Mouse (Mus musculus) CH12.LX (cell line): ENCODE data around the gene Serpina3k. TPM values are rescaled to one million over a fixed set of nuclear protein-coding genes. Genes with fewer than 3 reads are reported as not detected.
"Not testable (repeated sequence)": the region's sequence is repeated elsewhere in the genome, so short reads cannot be mapped to it uniquely, and the experiment has no call there.

Source experiments
- DNase-seq: peaks from one replicate; pipeline ENCODE4 v3.0.0-alpha.2; 2013; ENCODE audit errors: extremely low read depth
- H3K27ac ChIP-seq: 2 replicates; pipeline ENCODE4 v1.5.1; 2012; ENCODE audit warnings: low read depth, mild to moderate bottlenecking, control low read depth, moderate library complexity; ENCODE audit not compliant: insufficient read depth
- H3K27me3 ChIP-seq: replicated peaks from 2 replicates; pipeline ENCODE3; 2012; ENCODE audit warnings: inconsistent platforms
- H3K36me3 ChIP-seq, 2 experiments: replicated peaks in 1 of 2; 2 replicates each; pipeline versions ENCODE3 to v1.6.1; 2012; ENCODE audit warnings: inconsistent platforms in 1 of 2, low read length in 1 of 2, mild to moderate bottlenecking in 1 of 2, mixed read lengths in 1 of 2, moderate library complexity in 1 of 2; ENCODE audit not compliant: control insufficient read depth in 1 of 2, insufficient read depth in 1 of 2
- H3K4me1 ChIP-seq, 2 experiments: 2 replicates each; pipeline ENCODE4 v1.6.1; 2012; ENCODE audit warnings: inconsistent platforms in 1 of 2, moderate library complexity in 1 of 2; ENCODE audit not compliant: insufficient read depth in 2 of 2, control insufficient read depth in 1 of 2
- H3K4me2 ChIP-seq: 2 replicates; pipeline ENCODE4 v1.6.1; 2012; ENCODE audit warnings: low read depth, mild to moderate bottlenecking, control low read depth; ENCODE audit not compliant: poor library complexity, insufficient read depth, severe bottlenecking
- H3K4me3 ChIP-seq, 3 experiments: fragments of 150-350 bp in 1 of 3; sonication (generic) in 1 of 3; replicated peaks in 1 of 3; 2 replicates each; pipeline versions ENCODE3 to v1.5.1; 2011 to 2012; ENCODE audit warnings: low read depth in 2 of 3, low read length in 2 of 3, mild to moderate bottlenecking in 2 of 3, moderate library complexity in 2 of 3, control low read depth in 1 of 3, improper control_type of control experiment in 1 of 3, inconsistent platforms in 1 of 3, mixed read lengths in 1 of 3; ENCODE audit not compliant: poor library complexity in 1 of 3
- H3K79me2 ChIP-seq: replicated peaks from 2 replicates; pipeline ENCODE4 v1.6.1; 2012; ENCODE audit warnings: mild to moderate bottlenecking, moderate library complexity; ENCODE audit not compliant: control insufficient read depth, poor library complexity, insufficient read depth, severe bottlenecking; ENCODE audit errors: extremely low read depth
- H3K9ac ChIP-seq: 2 replicates; pipeline ENCODE4 v1.6.1; 2012; ENCODE audit warnings: low read depth, mild to moderate bottlenecking, control low read depth, moderate library complexity; ENCODE audit not compliant: insufficient read depth
- H3K9me3 ChIP-seq: replicated peaks from 2 replicates; pipeline ENCODE3; 2012; ENCODE audit warnings: low read length, inconsistent platforms, mixed read lengths
- BHLHE40 ChIP-seq: IDR thresholded peaks from 2 replicates; pipeline ENCODE4 v1.6.1; 2011; ENCODE audit warnings: mild to moderate bottlenecking, low read depth, low read length, improper control_type of control experiment
- ELF1 ChIP-seq: IDR thresholded peaks from 2 replicates; pipeline ENCODE4 v1.6.1; 2014; ENCODE audit warnings: low read depth, mild to moderate bottlenecking, inconsistent platforms, low read length, improper control_type of control experiment
- EP300 ChIP-seq: IDR thresholded peaks from 2 replicates; pipeline ENCODE4 v1.6.1; 2011; ENCODE audit warnings: low read length, improper control_type of control experiment
- GABPA ChIP-seq: IDR thresholded peaks from 2 replicates; pipeline ENCODE4 v1.6.1; 2012; ENCODE audit warnings: low read depth, low read length, improper control_type of control experiment, inconsistent platforms; ENCODE audit not compliant: insufficient replicate concordance
- MAFK ChIP-seq: IDR thresholded peaks from 2 replicates; pipeline ENCODE4 v1.6.1; 2011; ENCODE audit warnings: low read length, improper control_type of control experiment; ENCODE audit not compliant: insufficient replicate concordance
- MAX ChIP-seq: IDR thresholded peaks from 2 replicates; pipeline ENCODE4 v1.6.1; 2011; ENCODE audit warnings: low read length, improper control_type of control experiment
- MAZ ChIP-seq: IDR thresholded peaks from 2 replicates; pipeline ENCODE4 v1.6.1; 2012; ENCODE audit warnings: low read depth, mild to moderate bottlenecking, inconsistent platforms, low read length, improper control_type of control experiment, moderate library complexity
- MEF2A ChIP-seq: IDR thresholded peaks from 2 replicates; pipeline ENCODE4 v1.6.1; 2014; ENCODE audit warnings: low read depth, mild to moderate bottlenecking, inconsistent platforms, low read length, improper control_type of control experiment, borderline replicate concordance
- MYC ChIP-seq: IDR thresholded peaks from 2 replicates; pipeline ENCODE4 v1.6.1; 2011; ENCODE audit warnings: low read depth, mild to moderate bottlenecking, improper control_type of control experiment, low read length
- NELFE ChIP-seq: IDR thresholded peaks from 2 replicates; pipeline ENCODE4 v1.6.1; 2011; ENCODE audit warnings: low read depth, low read length, improper control_type of control experiment
- POLR2A ChIP-seq: IDR thresholded peaks from 2 replicates; pipeline ENCODE4 v1.6.1; 2011; ENCODE audit warnings: low read depth, mild to moderate bottlenecking, improper control_type of control experiment, low read length
- RCOR1 ChIP-seq: conservative IDR thresholded peaks from 2 replicates; pipeline ENCODE4 v1.6.1; 2012; ENCODE audit warnings: low read depth, mild to moderate bottlenecking, inconsistent platforms, low read length, improper control_type of control experiment
- TCF12 ChIP-seq: IDR thresholded peaks from 2 replicates; pipeline ENCODE4 v1.6.1; 2014; ENCODE audit warnings: low read depth, mild to moderate bottlenecking, inconsistent platforms, low read length, improper control_type of control experiment
- UBTF ChIP-seq: IDR thresholded peaks from 2 replicates; pipeline ENCODE4 v1.6.1; 2012; ENCODE audit warnings: low read depth, mild to moderate bottlenecking, inconsistent platforms, low read length, improper control_type of control experiment, moderate library complexity
- USF2 ChIP-seq: conservative IDR thresholded peaks from 2 replicates; pipeline ENCODE4 v1.6.1; 2011; ENCODE audit warnings: low read depth, low read length, improper control_type of control experiment
- ZNF384 ChIP-seq: IDR thresholded peaks from 2 replicates; pipeline ENCODE4 v1.6.1; 2012; ENCODE audit warnings: low read depth, low read length, improper control_type of control experiment, inconsistent platforms
- dilution Hi-C: fragments of 300-500 bp; cut with MboI; formaldehyde crosslinking; loops from 2 replicates; pipeline ENCODE4 v1.14.3; 2020; ENCODE audit warnings: low sequenced_read_pairs; ENCODE audit not compliant: extremely low pct_unique_long_range_greater_than_20kb, extremely low pct_ligation_motif_present
- in situ Hi-C: fragments of 300-500 bp; cut with MboI; formaldehyde crosslinking; loops from 3 replicates; pipeline ENCODE4 v1.14.3; 2019; ENCODE audit warnings: low sequenced_read_pairs, low pct_ligation_motif_present, low pct_unique_long_range_greater_than_20kb, mixed read lengths
- polyA plus RNA-seq: library from polyadenylated mRNA; unstranded; fragments of >175 nt; gene quantifications from 2 replicates; pipeline ENCODE4 v1.2.1, GENCODE M21; 2012; ENCODE audit warnings: low read depth; ENCODE audit not compliant: insufficient read length
- total RNA-seq, 2 experiments: library from RNA; depleted of rRNA; stranded (reverse); fragments of 300-350 nt in 1 of 2; fragments of >200 nt in 1 of 2; gene quantifications; 2 replicates each; pipeline ENCODE4 v1.2.3; 2012 to 2014

The Serpina3k gene
- total and polyA plus RNA-seq, 3 experiments = not detected

DNA sequence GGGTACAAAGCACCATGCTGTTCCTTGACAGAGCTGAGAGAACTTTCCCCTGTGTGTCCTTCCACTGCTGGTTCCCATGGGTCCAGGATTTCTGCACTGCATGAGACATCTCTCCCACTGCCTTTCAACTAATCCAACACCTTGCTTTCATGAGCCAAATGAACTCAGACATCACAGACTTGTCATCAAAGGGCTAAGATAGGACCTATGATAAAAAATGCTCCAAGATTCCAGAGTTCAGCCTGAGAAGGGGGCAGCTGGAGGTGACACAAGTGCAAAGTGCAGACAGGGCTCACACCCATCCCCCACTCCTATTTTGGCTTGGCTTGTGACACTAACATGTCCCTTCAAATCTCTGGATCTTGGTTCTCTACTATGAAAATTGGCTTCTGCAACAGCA is 50.2 kb downstream of the Serpina3k start:
- dilution Hi-C loops = no loop called here
- Histone ChIP-seq H3K4me1 (no peaks in the 10 kb centered on the region), H3K9ac (no peak overlapping the region), H3K27ac (no peak overlapping the region), H3K79me2 (no peaks in the 10 kb centered on the region), H3K36me3 (no peaks in the 10 kb centered on the region), H3K27me3 (peaks cover 40% of the 10 kb centered on the region), H3K4me2 (no peak overlapping the region), H3K4me3 (no peak overlapping the region), H3K9me3 (no peaks in the 10 kb centered on the region)
- in situ Hi-C loops = no loop called here
- DNase-seq = no peak
- no peak for TF ChIP-seq TCF12
- TF ChIP-seq GABPA = no peak
- TF ChIP-seq USF2 = no peak
- TF ChIP-seq MAFK = no peak
- TF ChIP-seq EP300 = no peak
- no peak for TF ChIP-seq MAZ
- TF ChIP-seq MAX = no peak
- no peak for TF ChIP-seq BHLHE40
- no peak for TF ChIP-seq ZNF384
- no peak for TF ChIP-seq MYC
- TF ChIP-seq MEF2A = no peak
- TF ChIP-seq UBTF = no peak
- TF ChIP-seq ELF1 = no peak
- TF ChIP-seq RCOR1 = no peak
- no peak for TF ChIP-seq NELFE
- TF ChIP-seq POLR2A = no peak
- TF ChIP-seq, all 38 proteins: peak for 0

DNA sequence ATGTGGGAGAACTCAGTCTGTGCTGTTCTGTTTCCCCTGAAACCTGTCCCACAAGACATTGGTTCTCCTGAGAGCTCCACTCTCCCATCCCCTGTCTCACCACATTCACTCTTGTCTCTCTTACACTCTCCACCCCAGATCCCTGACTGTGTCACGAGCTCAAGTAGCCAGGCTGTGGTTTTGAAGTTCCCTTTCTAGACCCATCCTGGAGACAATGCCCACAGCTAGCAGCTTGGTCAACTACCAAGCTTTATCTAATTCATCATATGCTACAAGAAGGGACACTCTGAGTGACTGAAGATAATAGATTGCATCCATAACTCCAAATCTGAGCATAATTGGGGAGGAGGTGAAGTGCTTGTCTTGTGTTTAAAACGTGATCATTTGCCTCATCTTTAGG is 52.8 kb downstream of the Serpina3k start:
- DNase-seq, dilution Hi-C loops, H3K9ac ChIP-seq, H3K4me1 ChIP-seq, H3K9me3 ChIP-seq, H3K79me2 ChIP-seq, H3K4me3 ChIP-seq, H3K27ac ChIP-seq, H3K4me2 ChIP-seq, H3K36me3 ChIP-seq, in situ Hi-C loops: not testable (repeated sequence)
- H3K27me3 ChIP-seq = peaks cover 36% of the 10 kb centered on the region

Other genes with a start within 250 kb of the Serpina3k start
- gene Serpina5, start 237.4 kb upstream of the Serpina3k start, total RNA-seq (2012; rRNA removed) = not detected in 2 replicates
- not detected in 2 replicates for gene Serpina5, start 237.4 kb upstream of the Serpina3k start, total RNA-seq (2014; rRNA removed)
- not detected in 2 replicates for gene Serpina5, start 237.4 kb upstream of the Serpina3k start, polyA plus RNA-seq
- gene Serpina3a, start 225.8 kb upstream of the Serpina3k start, total RNA-seq (2012; rRNA removed) = not detected in 2 replicates
- gene Serpina3a, start 225.8 kb upstream of the Serpina3k start, total RNA-seq (2014; rRNA removed) = not detected in 2 replicates
- gene Serpina3a, start 225.8 kb upstream of the Serpina3k start, polyA plus RNA-seq = not detected in 2 replicates
- not detected in 2 replicates for gene Serpina3b, start 210.5 kb upstream of the Serpina3k start, total RNA-seq (2012; rRNA removed)
- gene Serpina3b, start 210.5 kb upstream of the Serpina3k start, total RNA-seq (2014; rRNA removed) = not detected in 2 replicates
- not detected in 2 replicates for gene Serpina3b, start 210.5 kb upstream of the Serpina3k start, polyA plus RNA-seq
- gene Serpina3c, start 184.6 kb upstream of the Serpina3k start, total RNA-seq (2012; rRNA removed) = not detected in 2 replicates
- not detected in 2 replicates for gene Serpina3c, start 184.6 kb upstream of the Serpina3k start, total RNA-seq (2014; rRNA removed)
- gene Serpina3c, start 184.6 kb upstream of the Serpina3k start, polyA plus RNA-seq = not detected in 2 replicates
- 0.08 TPM in 1 of 2 replicates, not detected in the other for gene Serpina3f, start 123.9 kb upstream of the Serpina3k start, total RNA-seq (2012; rRNA removed)
- 0.35 TPM in 1 of 2 replicates, not detected in the other for gene Serpina3f, start 123.9 kb upstream of the Serpina3k start, total RNA-seq (2014; rRNA removed)
- gene Serpina3f, start 123.9 kb upstream of the Serpina3k start, polyA plus RNA-seq = 0.22 and 0.51 TPM in 2 replicates
- 0.88 and 1.4 TPM in 2 replicates for gene Serpina3g, start 102.2 kb upstream of the Serpina3k start, total RNA-seq (2012; rRNA removed)
- gene Serpina3g, start 102.2 kb upstream of the Serpina3k start, total RNA-seq (2014; rRNA removed) = 12.9 and 13.9 TPM in 2 replicates
- 9.3 and 11.7 TPM in 2 replicates for gene Serpina3g, start 102.2 kb upstream of the Serpina3k start, polyA plus RNA-seq
- gene Serpina3i, start 75.4 kb upstream of the Serpina3k start, total RNA-seq (2012; rRNA removed) = not detected in 2 replicates
- gene Serpina3i, start 75.4 kb upstream of the Serpina3k start, total RNA-seq (2014; rRNA removed) = not detected in 2 replicates
- not detected in 2 replicates for gene Serpina3i, start 75.4 kb upstream of the Serpina3k start, polyA plus RNA-seq
- not detected in 2 replicates for gene Serpina3j, start 23.9 kb upstream of the Serpina3k start, total RNA-seq (2012; rRNA removed)
- not detected in 2 replicates for gene Serpina3j, start 23.9 kb upstream of the Serpina3k start, total RNA-seq (2014; rRNA removed)
- not detected in 2 replicates for gene Serpina3j, start 23.9 kb upstream of the Serpina3k start, polyA plus RNA-seq
- not detected in 2 replicates for gene Serpina3m, start within 50 bp of the Serpina3k start, total RNA-seq (2012; rRNA removed)
- not detected in 2 replicates for gene Serpina3m, start within 50 bp of the Serpina3k start, total RNA-seq (2014; rRNA removed)
- not detected in 2 replicates for gene Serpina3m, start within 50 bp of the Serpina3k start, polyA plus RNA-seq
- not detected in 2 replicates for gene Serpina3n, start 68.2 kb downstream of the Serpina3k start, total RNA-seq (2012; rRNA removed)
- not detected in 2 replicates for gene Serpina3n, start 68.2 kb downstream of the Serpina3k start, total RNA-seq (2014; rRNA removed)
- not detected in 2 replicates for gene Serpina3n, start 68.2 kb downstream of the Serpina3k start, polyA plus RNA-seq
- gene Gsc, start 134.8 kb downstream of the Serpina3k start, total RNA-seq (2012; rRNA removed) = not detected in 2 replicates
- gene Gsc, start 134.8 kb downstream of the Serpina3k start, total RNA-seq (2014; rRNA removed) = not detected in 2 replicates
- gene Gsc, start 134.8 kb downstream of the Serpina3k start, polyA plus RNA-seq = not detected in 2 replicates